Mouse (Mus musculus) MEL (cell line): ENCODE measurements around the gene Srp9. TPM values are rescaled to one million over a fixed set of nuclear protein-coding genes. Genes with fewer than 3 reads are reported as not detected.

ENCODE experiments used
- DNase-seq: peaks from one replicate; pipeline ENCODE4 v3.0.0; 2011; ENCODE audit warnings: low read depth, low spot score
- H3K27ac ChIP-seq: 2 replicates; pipeline ENCODE4 v1.5.1; 2012; ENCODE audit warnings: low read depth, mild to moderate bottlenecking, control low read depth, low read length, moderate library complexity; ENCODE audit not compliant: control insufficient read depth
- H3K27me3 ChIP-seq, 2 experiments: fragments of 150-350 bp in 1 of 2; sonication (generic) in 1 of 2; 2 replicates each; pipeline ENCODE4 v1.6.1; 2012; ENCODE audit warnings: low read length in 2 of 2, mild to moderate bottlenecking in 2 of 2, improper control_type of control experiment in 1 of 2, moderate library complexity in 1 of 2; ENCODE audit not compliant: insufficient read depth in 2 of 2, control insufficient read depth in 1 of 2
- H3K36me3 ChIP-seq, 2 experiments: 2 replicates each; pipeline ENCODE4 v1.6.1; 2012 to 2014; ENCODE audit warnings: low read length in 2 of 2, improper control_type of control experiment in 1 of 2, inconsistent platforms in 1 of 2, mild to moderate bottlenecking in 1 of 2; ENCODE audit not compliant: insufficient read depth in 2 of 2, control insufficient read depth in 1 of 2
- H3K4me1 ChIP-seq, 2 experiments: fragments of 150-350 bp in 1 of 2; sonication (generic) in 1 of 2; 2 replicates each; pipeline ENCODE4 v1.6.1; 2012; ENCODE audit warnings: low read length in 2 of 2, improper control_type of control experiment in 1 of 2, mild to moderate bottlenecking in 1 of 2; ENCODE audit not compliant: insufficient read depth in 2 of 2, control insufficient read depth in 1 of 2
- H3K4me3 ChIP-seq, 2 experiments: fragments of 150-350 bp in 1 of 2; sonication (generic) in 1 of 2; 2 replicates each; pipeline ENCODE4 v1.5.1; 2012; ENCODE audit warnings: low read depth in 2 of 2, low read length in 2 of 2, mild to moderate bottlenecking in 2 of 2, moderate library complexity in 2 of 2, control low read depth in 1 of 2, improper control_type of control experiment in 1 of 2; ENCODE audit not compliant: control insufficient read depth in 1 of 2, insufficient read depth in 1 of 2
- H3K79me2 ChIP-seq: 2 replicates; pipeline ENCODE4 v1.6.1; 2012; ENCODE audit warnings: mild to moderate bottlenecking, low read length, moderate library complexity; ENCODE audit not compliant: control insufficient read depth, poor library complexity, insufficient read depth
- H3K9ac ChIP-seq: 2 replicates; pipeline ENCODE4 v1.6.1; 2012; ENCODE audit warnings: low read depth, mild to moderate bottlenecking, control low read depth, low read length, moderate library complexity; ENCODE audit not compliant: control insufficient read depth, poor library complexity, severe bottlenecking
- H3K9me3 ChIP-seq: fragments of 150-350 bp; sonication (generic); replicated peaks from 2 replicates; pipeline ENCODE4 v1.6.1; 2012; ENCODE audit warnings: mild to moderate bottlenecking, low read length, improper control_type of control experiment, moderate library complexity; ENCODE audit not compliant: insufficient read depth
- CHD1 ChIP-seq: IDR thresholded peaks from 2 replicates; pipeline ENCODE4 v1.6.1; 2012; ENCODE audit warnings: low read depth, mild to moderate bottlenecking, inconsistent platforms, low read length, improper control_type of control experiment
- CHD2 ChIP-seq: IDR thresholded peaks from 2 replicates; pipeline ENCODE4 v1.6.1; 2011; ENCODE audit warnings: low read length, improper control_type of control experiment
- E2F4 ChIP-seq: IDR thresholded peaks from 2 replicates; pipeline ENCODE4 v1.6.1; 2011; ENCODE audit warnings: low read depth, low read length, improper control_type of control experiment, borderline replicate concordance
- ELF1 ChIP-seq: IDR thresholded peaks from 2 replicates; pipeline ENCODE4 v1.6.1; 2014; ENCODE audit warnings: low read depth, mild to moderate bottlenecking, inconsistent platforms, low read length, improper control_type of control experiment, moderate library complexity
- ETS1 ChIP-seq: IDR thresholded peaks from 2 replicates; pipeline ENCODE4 v1.6.1; 2012; ENCODE audit warnings: low read depth, mild to moderate bottlenecking, inconsistent platforms, low read length, improper control_type of control experiment, moderate library complexity
- HCFC1 ChIP-seq: IDR thresholded peaks from 2 replicates; pipeline ENCODE4 v1.6.1; 2012; ENCODE audit warnings: low read depth, mild to moderate bottlenecking, inconsistent platforms, low read length, improper control_type of control experiment, moderate library complexity
- JUND ChIP-seq: IDR thresholded peaks from 2 replicates; pipeline ENCODE4 v1.6.1; 2011; ENCODE audit warnings: low read depth, mild to moderate bottlenecking, improper control_type of control experiment, low read length
- KAT2A ChIP-seq: conservative IDR thresholded peaks from 2 replicates; pipeline ENCODE4 v1.6.1; 2012; ENCODE audit warnings: low read depth, low read length, improper control_type of control experiment, inconsistent platforms
- MAX ChIP-seq: IDR thresholded peaks from 2 replicates; pipeline ENCODE4 v1.6.1; 2011; ENCODE audit warnings: low read length, improper control_type of control experiment
- MAZ ChIP-seq: IDR thresholded peaks from 2 replicates; pipeline ENCODE4 v1.6.1; 2012; ENCODE audit warnings: low read depth, mild to moderate bottlenecking, inconsistent platforms, low read length, improper control_type of control experiment
- MYB ChIP-seq: IDR thresholded peaks from 2 replicates; pipeline ENCODE4 v1.6.1; 2011; ENCODE audit warnings: mild to moderate bottlenecking, low read depth, low read length, improper control_type of control experiment
- NRF1 ChIP-seq: IDR thresholded peaks from 2 replicates; pipeline ENCODE4 v1.6.1; 2014; ENCODE audit warnings: low read depth, mild to moderate bottlenecking, inconsistent platforms, low read length, improper control_type of control experiment, moderate library complexity; ENCODE audit not compliant: poor library complexity, insufficient read depth, severe bottlenecking
- RCOR1 ChIP-seq: IDR thresholded peaks from 2 replicates; pipeline ENCODE4 v1.6.1; 2012; ENCODE audit warnings: low read depth, mild to moderate bottlenecking, inconsistent platforms, low read length, improper control_type of control experiment
- SIN3A ChIP-seq: IDR thresholded peaks from 2 replicates; pipeline ENCODE4 v1.6.1; 2012; ENCODE audit warnings: low read length, improper control_type of control experiment, inconsistent platforms
- SMC3 ChIP-seq: IDR thresholded peaks from 2 replicates; pipeline ENCODE4 v1.6.1; 2011; ENCODE audit warnings: low read depth, low read length, improper control_type of control experiment
- TAL1 ChIP-seq: IDR thresholded peaks from 2 replicates; pipeline ENCODE4 v1.6.1; 2012; ENCODE audit warnings: mild to moderate bottlenecking, inconsistent platforms, low read length, moderate library complexity, mixed read lengths
- TBP ChIP-seq: IDR thresholded peaks from 2 replicates; pipeline ENCODE4 v1.8.0; 2011; ENCODE audit warnings: low read depth, low read length, improper control_type of control experiment
- TCF12 ChIP-seq: IDR thresholded peaks from 2 replicates; pipeline ENCODE4 v1.6.1; 2014; ENCODE audit warnings: low read depth, mild to moderate bottlenecking, inconsistent platforms, low read length, improper control_type of control experiment, moderate library complexity
- UBTF ChIP-seq: IDR thresholded peaks from 2 replicates; pipeline ENCODE4 v1.6.1; 2012; ENCODE audit warnings: low read depth, mild to moderate bottlenecking, inconsistent platforms, low read length, improper control_type of control experiment, moderate library complexity, borderline replicate concordance; ENCODE audit not compliant: insufficient read depth
- USF2 ChIP-seq, 2 experiments: IDR thresholded peaks; 2 replicates each; pipeline ENCODE4 v1.6.1; 2011 to 2012; ENCODE audit warnings: improper control_type of control experiment in 2 of 2, low read length in 2 of 2, borderline replicate concordance in 1 of 2, inconsistent platforms in 1 of 2, low read depth in 1 of 2, mild to moderate bottlenecking in 1 of 2; ENCODE audit not compliant: insufficient read depth in 1 of 2
- ZC3H11A ChIP-seq: IDR thresholded peaks from 2 replicates; pipeline ENCODE4 v1.6.1; 2012; ENCODE audit warnings: low read depth, mild to moderate bottlenecking, inconsistent platforms, low read length, improper control_type of control experiment
- ZKSCAN1 ChIP-seq: IDR thresholded peaks from 2 replicates; pipeline ENCODE4 v1.6.1; 2012; ENCODE audit warnings: low read depth, mild to moderate bottlenecking, inconsistent platforms, low read length, improper control_type of control experiment, moderate library complexity
- ZMIZ1 ChIP-seq: IDR thresholded peaks from 2 replicates; pipeline ENCODE4 v1.6.1; 2012; ENCODE audit warnings: low read depth, mild to moderate bottlenecking, inconsistent platforms, low read length, improper control_type of control experiment, moderate library complexity
- polyA plus RNA-seq, 2 experiments: library from polyadenylated mRNA; stranded (reverse) in 1 of 2; unstranded in 1 of 2; fragments of >175 nt in 1 of 2; fragments of >200 nt in 1 of 2; gene quantifications; 2 replicates each; pipeline versions ENCODE4 v1.2.1 to v1.2.4; 2012; ENCODE audit warnings: low replicate concordance in 2 of 2, low read depth in 1 of 2; ENCODE audit not compliant: insufficient read length in 2 of 2, insufficient read depth in 1 of 2, missing spikeins in 1 of 2
- total RNA-seq: library from RNA; depleted of rRNA; stranded (reverse); fragments of 300-350 nt; gene quantifications from 2 replicates; pipeline ENCODE4 v1.2.3, GENCODE M21; 2012

Srp9 gene
- total and polyA plus RNA-seq, 3 experiments: 49.7 to 61.8 TPM; not detected in 1

GRCm38 (mm10) chr1:182087351-182087750, 37.2 kb upstream of the Srp9 start:
- TF ChIP-seq RCOR1 (no peak), USF2 (IDR thresholded peaks at IDR 0.05; ENCODE audit: borderline replicate concordance in 1 of 2, insufficient read depth in 1 of 2, low read depth in 1 of 2, low read length in 2 of 2) (no peak), E2F4 (no peak), MAZ (no peak), TAL1 (no peak), MYB (no peak), UBTF (no peak), MAX (no peak), HCFC1 (no peak), NRF1 (no peak), ZKSCAN1 (no peak), CHD2 (no peak), SIN3A (no peak), KAT2A (no peak)
- H3K4me1 ChIP-seq: no peaks in the 10 kb centered on the region
- no peaks in the 10 kb centered on the region for H3K79me2 ChIP-seq
- H3K9ac ChIP-seq: no peak overlapping the region
- H3K27me3 ChIP-seq: no peaks in the 10 kb centered on the region; a peak in 1 of 4 replicates
- H3K27ac ChIP-seq: no peak overlapping the region
- DNase-seq: no peak
- no peaks in the 10 kb centered on the region for H3K9me3 ChIP-seq
- no peaks in the 10 kb centered on the region for H3K36me3 ChIP-seq
- H3K4me3 ChIP-seq: no peak overlapping the region

GRCm38 (mm10) chr1:182087753-182088633, 36.5 kb upstream of the Srp9 start:
- no peak overlapping the region for H3K27ac ChIP-seq

More at GRCm38 (mm10) chr1:182087753-182088633, 36.5 kb upstream of the Srp9 start:
- no peak overlapping the region for H3K9ac ChIP-seq
- no peaks in the 10 kb centered on the region for H3K79me2 ChIP-seq
- no peaks in the 10 kb centered on the region for H3K9me3 ChIP-seq
- H3K4me1 ChIP-seq: no peaks in the 10 kb centered on the region
- no peak overlapping the region for H3K4me3 ChIP-seq
- no peaks in the 10 kb centered on the region; a peak in 1 of 4 replicates for H3K27me3 ChIP-seq
- H3K36me3 ChIP-seq: no peaks in the 10 kb centered on the region
- DNase-seq: no peak
- TF ChIP-seq ZMIZ1 (no peak), KAT2A (no peak), TCF12 (no peak), SIN3A (no peak), ELF1 (no peak), SMC3 (no peak), CHD1 (no peak), ETS1 (no peak), JUND (no peak), ZC3H11A (no peak), TBP (no peak)
